Mouse (Mus musculus) kidney, embryonic 15.5 days (tissue): ENCODE results near the gene Usp36. TPM values are rescaled to one million over a fixed set of nuclear protein-coding genes. Genes with fewer than 3 reads are reported as not detected.
A peak's percentile ranks its signal among the peaks of the same experiment; 100 is the strongest.

ENCODE experiments used
- ATAC-seq: fragments of 200-750 bp; cut with Nextera tagmentation; replicated peaks from 2 replicates; pipeline ENCODE4 v1.8.0; 2017; ENCODE audit warnings: moderate TSS enrichment; ENCODE audit not compliant: low FRiP score
- H3K27ac ChIP-seq: fragments of 300-500 bp; sonication (generic); 2 replicates; pipeline ENCODE4 v1.5.1; 2015; ENCODE audit warnings: mild to moderate bottlenecking, inconsistent platforms
- H3K27me3 ChIP-seq: fragments of 300-500 bp; sonication (generic); 2 replicates; pipeline ENCODE4 v1.6.1; 2015; ENCODE audit warnings: inconsistent platforms
- H3K36me3 ChIP-seq: fragments of 300-500 bp; sonication (generic); 2 replicates; pipeline ENCODE4 v1.6.1; 2015; ENCODE audit warnings: inconsistent platforms
- H3K4me1 ChIP-seq: fragments of 300-500 bp; sonication (generic); 2 replicates; pipeline ENCODE4 v1.6.1; 2015; ENCODE audit warnings: inconsistent platforms
- H3K4me2 ChIP-seq: fragments of 300-500 bp; sonication (generic); 2 replicates; pipeline ENCODE4 v1.6.1; 2015; ENCODE audit warnings: moderate library complexity, mild to moderate bottlenecking, inconsistent platforms
- H3K4me3 ChIP-seq: fragments of 300-500 bp; sonication (generic); replicated peaks from 2 replicates; pipeline ENCODE4 v1.5.1; 2015; ENCODE audit warnings: mild to moderate bottlenecking, inconsistent platforms
- H3K9ac ChIP-seq: fragments of 300-500 bp; sonication (generic); 2 replicates; pipeline ENCODE4 v1.6.1; 2015; ENCODE audit warnings: mild to moderate bottlenecking, inconsistent platforms
- H3K9me3 ChIP-seq: fragments of 300-500 bp; sonication (generic); replicated peaks from 2 replicates; pipeline ENCODE4 v1.6.1; 2016; ENCODE audit warnings: inconsistent platforms
- WGBS: fragments of 180-500 bp; shearing (Covaris S2); methylation state at CpG from one replicate; pipeline ENCODE4 v1.1.7; 2015; ENCODE audit warnings: mixed read lengths; 5-methylcytosine and 5-hydroxymethylcytosine counted together
- polyA plus RNA-seq: library from polyadenylated mRNA; unstranded; fragments of >200 nt; fragmentation: Nextera tagmentation; extraction: Ambion mirVana; gene quantifications from 2 replicates; pipeline ENCODE4 v1.2.1, GENCODE M21; 2015

The Usp36 gene
- polyA plus RNA-seq, 1 experiment from 2014 or later, result 24.2 TPM

DNA sequence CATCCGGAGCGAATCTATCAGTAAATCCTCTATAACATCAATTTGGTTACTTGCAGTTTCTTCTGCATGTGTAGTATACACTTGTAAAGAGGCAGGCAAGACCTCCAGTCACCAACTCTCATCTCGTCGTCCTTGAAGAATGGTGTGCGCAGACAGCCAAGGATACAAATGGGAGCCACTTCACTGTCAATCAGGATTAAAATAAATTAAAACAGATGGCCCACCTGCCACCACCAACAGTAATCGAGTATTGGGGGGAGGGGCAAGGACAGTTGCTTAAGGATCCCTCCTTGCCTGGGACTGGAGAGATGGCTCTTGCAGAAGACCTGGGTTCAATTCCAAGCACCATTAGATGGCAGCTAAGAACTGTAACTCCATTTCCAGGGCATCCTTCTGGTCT, 2.6 kb upstream of the Usp36 start:
- no peak overlapping the region for H3K27ac ChIP-seq
- H3K9ac ChIP-seq, result no peak overlapping the region
- ATAC-seq, result no peak

GRCm38 (mm10) chr11:118289562-118289961, 482 bp downstream of the Usp36 start:
- Histone ChIP-seq H3K27ac (peak overlapping the region; percentile 80), H3K36me3 (peaks cover 33% of the 10 kb centered on the region), H3K9me3 (no peaks in the 10 kb centered on the region), H3K4me3 (peak overlapping the region; percentile 98), H3K27me3 (no peaks in the 10 kb centered on the region), H3K4me1 (peaks cover 24% of the 10 kb centered on the region), H3K4me2 (peak overlapping the region; percentile 90), H3K9ac (peak overlapping the region; percentile 90)
- no peak; the same call in none of the 2 replicates for ATAC-seq
- WGBS, result under 1% methylated on average over 22 of the region's 22 CpGs

More for the DNA sequence above, 2.6 kb upstream of the Usp36 start:
- Histone ChIP-seq H3K27me3 (no peaks in the 10 kb centered on the region), H3K9me3 (no peaks in the 10 kb centered on the region), H3K4me3 (no peak overlapping the region), H3K36me3 (peaks cover 2% of the 10 kb centered on the region), H3K4me2 (no peak overlapping the region), H3K4me1 (peaks cover 21% of the 10 kb centered on the region)
- WGBS, result 79% methylated on average over 6 of the region's 6 CpGs

- Histone ChIP-seq H3K4me3 (peak overlapping the region; percentile 98), H3K36me3 (peaks cover 38% of the 10 kb centered on the region), H3K4me2 (peak overlapping the region; percentile 90), H3K27me3 (no peaks in the 10 kb centered on the region), H3K9me3 (no peaks in the 10 kb centered on the region), H3K4me1 (peaks cover 24% of the 10 kb centered on the region), H3K27ac (peak overlapping the region; percentile 80), H3K9ac (peak overlapping the region; percentile 90)
- no peak for ATAC-seq
- 2% methylated on average over 16 of the region's 16 CpGs for WGBS
Measured at GRCm38 (mm10) chr11:118289037-118289511, 970 bp downstream of the Usp36 start.

DNA sequence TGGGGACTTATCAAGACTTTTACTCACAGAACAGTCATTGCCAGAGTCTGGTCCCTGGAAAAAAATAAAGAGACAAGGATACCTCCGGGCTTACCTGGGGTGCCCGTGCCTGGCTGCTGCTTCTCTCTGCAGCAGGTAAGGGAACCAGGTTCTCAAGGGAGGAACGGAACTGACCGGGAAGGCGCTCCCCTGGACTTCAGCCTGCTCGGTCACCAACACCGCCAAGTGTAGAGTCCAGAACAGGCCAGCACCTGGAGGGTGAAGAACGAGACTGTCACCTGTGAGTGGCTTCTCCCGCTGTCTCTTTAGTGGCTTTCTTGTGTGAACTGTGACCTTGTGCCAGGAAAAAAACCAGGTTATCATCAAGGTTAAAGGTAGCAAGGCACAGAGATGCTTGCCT, 2.5 kb downstream of the Usp36 start:
- Histone ChIP-seq H3K9ac (no peak overlapping the region), H3K36me3 (peaks cover 53% of the 10 kb centered on the region), H3K27me3 (no peaks in the 10 kb centered on the region), H3K9me3 (no peaks in the 10 kb centered on the region), H3K4me1 (peaks cover 24% of the 10 kb centered on the region), H3K27ac (no peak overlapping the region), H3K4me2 (no peak overlapping the region), H3K4me3 (no peak overlapping the region)
- WGBS, result 92% methylated on average over 9 of the region's 9 CpGs
- ATAC-seq, result no peak

- H3K9ac ChIP-seq, result no peak overlapping the region
Measured at GRCm38 (mm10) chr11:118286434-118286833, 3.6 kb downstream of the Usp36 start.

DNA sequence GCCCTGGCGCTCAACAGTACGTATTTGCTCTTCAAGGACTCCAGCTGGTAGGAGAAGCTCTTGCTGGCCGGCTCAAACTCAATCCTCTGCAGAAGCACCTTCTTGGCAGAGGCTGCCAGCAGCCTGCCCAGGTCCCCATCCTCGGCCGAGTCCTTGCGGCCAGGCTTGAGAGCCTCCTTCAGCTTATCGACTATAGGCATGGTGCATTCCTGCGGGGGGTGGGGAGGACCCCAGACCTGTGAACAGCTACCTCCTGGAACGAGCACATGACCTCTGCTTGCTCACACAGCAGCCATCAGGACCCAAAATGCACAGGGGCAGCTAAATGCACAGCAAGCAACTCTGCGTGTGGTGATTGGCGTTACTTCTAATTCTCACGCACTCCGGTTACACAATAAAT, 4.3 kb downstream of the Usp36 start:
- Histone ChIP-seq H3K9me3 (no peaks in the 10 kb centered on the region), H3K27me3 (no peaks in the 10 kb centered on the region), H3K4me3 (no peak overlapping the region), H3K27ac (no peak overlapping the region), H3K9ac (no peak overlapping the region), H3K36me3 (peaks cover 69% of the 10 kb centered on the region), H3K4me1 (peaks cover 21% of the 10 kb centered on the region), H3K4me2 (no peak overlapping the region)
- no peak for ATAC-seq
- WGBS, result 94% methylated on average over 13 of the region's 13 CpGs

More at GRCm38 (mm10) chr11:118286434-118286833, 3.6 kb downstream of the Usp36 start:
- Histone ChIP-seq H3K4me3 (no peak overlapping the region), H3K4me2 (no peak overlapping the region), H3K27ac (no peak overlapping the region), H3K9me3 (no peaks in the 10 kb centered on the region), H3K4me1 (peaks cover 24% of the 10 kb centered on the region), H3K36me3 (peaks cover 64% of the 10 kb centered on the region), H3K27me3 (no peaks in the 10 kb centered on the region)
- WGBS, result 93% methylated on average over 9 of the region's 9 CpGs
- ATAC-seq, result no peak

- 89% methylated on average over 3 of the region's 3 CpGs for WGBS
Measured at GRCm38 (mm10) chr11:118280218-118280617, 9.8 kb downstream of the Usp36 start.

GRCm38 (mm10) chr11:118276328-118276727, 13.7 kb downstream of the Usp36 start:
- 80% methylated on average over 7 of the region's 7 CpGs for WGBS
- no peak overlapping the region for H3K27ac ChIP-seq
- H3K27me3 ChIP-seq, result no peaks in the 10 kb centered on the region
- no peaks in the 10 kb centered on the region for H3K9me3 ChIP-seq
- H3K9ac ChIP-seq, result no peak overlapping the region
- peaks cover 99% of the 10 kb centered on the region for H3K36me3 ChIP-seq
- no peak overlapping the region for H3K4me2 ChIP-seq
- ATAC-seq, result no peak
- no peak overlapping the region for H3K4me3 ChIP-seq
- no peaks in the 10 kb centered on the region for H3K4me1 ChIP-seq

More at GRCm38 (mm10) chr11:118280218-118280617, 9.8 kb downstream of the Usp36 start:
- Histone ChIP-seq H3K27me3 (no peaks in the 10 kb centered on the region), H3K9me3 (no peaks in the 10 kb centered on the region), H3K4me3 (no peak overlapping the region), H3K9ac (no peak overlapping the region), H3K4me1 (no peaks in the 10 kb centered on the region), H3K36me3 (peaks cover 99% of the 10 kb centered on the region), H3K27ac (no peak overlapping the region), H3K4me2 (no peak overlapping the region)
- no peak for ATAC-seq

DNA sequence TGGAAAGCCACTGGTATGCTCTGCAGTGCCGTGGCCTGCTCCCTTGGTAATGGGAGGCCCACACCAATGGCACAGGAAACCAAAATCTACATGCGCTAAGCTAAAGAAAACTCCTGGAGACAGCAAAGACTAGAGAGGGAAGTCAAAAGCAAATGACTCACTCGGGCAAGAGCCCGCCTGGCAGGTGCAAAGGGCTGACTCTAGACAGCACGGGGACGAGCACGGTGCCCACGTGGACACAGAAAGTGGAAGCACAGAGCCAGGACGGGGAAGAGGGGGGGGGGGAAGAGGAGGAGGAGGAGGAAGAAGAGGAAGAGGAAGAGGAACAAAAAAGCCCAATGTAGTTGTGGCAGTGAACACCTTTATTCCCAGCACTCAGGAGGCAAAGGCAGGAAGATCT, 15.0 kb downstream of the Usp36 start:
- Histone ChIP-seq H3K9me3 (no peaks in the 10 kb centered on the region), H3K4me2 (no peak overlapping the region), H3K27me3 (no peaks in the 10 kb centered on the region), H3K36me3 (peaks cover 98% of the 10 kb centered on the region), H3K4me3 (no peak overlapping the region), H3K9ac (no peak overlapping the region), H3K27ac (no peak overlapping the region), H3K4me1 (no peaks in the 10 kb centered on the region)
- no peak for ATAC-seq
- WGBS, result 93% methylated on average over 9 of the region's 9 CpGs

GRCm38 (mm10) chr11:118269827-118270226, 20.2 kb downstream of the Usp36 start:
- H3K9ac ChIP-seq, result no peak overlapping the region
- ATAC-seq, result no peak
- H3K27me3 ChIP-seq, result no peaks in the 10 kb centered on the region
- no peaks in the 10 kb centered on the region for H3K4me1 ChIP-seq
- H3K36me3 ChIP-seq, result peaks cover 98% of the 10 kb centered on the region
- H3K4me3 ChIP-seq, result no peak overlapping the region
- no peak overlapping the region for H3K27ac ChIP-seq
- WGBS, result 90% methylated on average over 3 of the region's 3 CpGs
- H3K4me2 ChIP-seq, result no peak overlapping the region
- H3K9me3 ChIP-seq, result no peaks in the 10 kb centered on the region

- no peak for ATAC-seq
- H3K9me3 ChIP-seq, result no peaks in the 10 kb centered on the region
- WGBS, result 88% methylated on average over 7 of the region's 7 CpGs
Measured at GRCm38 (mm10) chr11:118266666-118267046, 23.4 kb downstream of the Usp36 start.

DNA sequence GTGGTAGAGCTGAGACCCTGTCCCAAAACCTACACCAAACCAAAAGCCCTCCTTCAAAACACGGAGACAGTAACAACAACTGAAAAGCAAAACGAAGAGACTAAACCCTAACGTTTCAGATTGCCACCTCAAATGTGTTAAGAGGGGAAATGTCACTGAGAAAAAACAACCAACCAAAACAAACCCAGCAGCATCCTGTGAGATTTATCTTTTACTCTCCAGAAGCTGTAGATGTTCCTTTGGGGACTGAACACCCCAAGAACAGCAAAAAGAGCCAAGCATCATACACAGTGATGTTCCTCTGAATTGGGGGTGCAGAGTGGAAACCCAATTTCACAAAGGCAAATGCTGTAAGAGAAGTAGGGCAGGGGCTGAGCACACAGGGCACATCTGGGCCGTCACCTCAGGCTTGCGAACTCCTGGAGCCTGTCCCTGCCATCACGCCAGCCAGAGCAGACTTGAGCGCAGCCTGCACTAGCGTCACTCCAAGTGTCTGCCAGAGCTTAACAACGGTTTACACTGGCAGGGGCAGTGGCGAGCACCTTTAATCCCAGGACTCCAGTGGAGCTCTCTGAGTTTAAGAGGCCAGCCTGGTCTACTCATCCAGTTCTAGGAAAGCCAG, 23.9 kb downstream of the Usp36 start:
- no peak for ATAC-seq
- Histone ChIP-seq H3K36me3 (peaks cover 98% of the 10 kb centered on the region), H3K9ac (no peak overlapping the region), H3K4me3 (no peak overlapping the region), H3K27ac (no peak overlapping the region), H3K27me3 (no peaks in the 10 kb centered on the region), H3K4me1 (no peaks in the 10 kb centered on the region), H3K9me3 (no peaks in the 10 kb centered on the region), H3K4me2 (no peak overlapping the region)
- WGBS, result 82% methylated on average over 10 of the region's 10 CpGs

More at GRCm38 (mm10) chr11:118266666-118267046, 23.4 kb downstream of the Usp36 start:
- peaks cover 98% of the 10 kb centered on the region for H3K36me3 ChIP-seq
- no peak overlapping the region for H3K4me2 ChIP-seq
- H3K27me3 ChIP-seq, result no peaks in the 10 kb centered on the region
- H3K9ac ChIP-seq, result no peak overlapping the region
- no peak overlapping the region for H3K27ac ChIP-seq
- no peaks in the 10 kb centered on the region for H3K4me1 ChIP-seq
- H3K4me3 ChIP-seq, result no peak overlapping the region

DNA sequence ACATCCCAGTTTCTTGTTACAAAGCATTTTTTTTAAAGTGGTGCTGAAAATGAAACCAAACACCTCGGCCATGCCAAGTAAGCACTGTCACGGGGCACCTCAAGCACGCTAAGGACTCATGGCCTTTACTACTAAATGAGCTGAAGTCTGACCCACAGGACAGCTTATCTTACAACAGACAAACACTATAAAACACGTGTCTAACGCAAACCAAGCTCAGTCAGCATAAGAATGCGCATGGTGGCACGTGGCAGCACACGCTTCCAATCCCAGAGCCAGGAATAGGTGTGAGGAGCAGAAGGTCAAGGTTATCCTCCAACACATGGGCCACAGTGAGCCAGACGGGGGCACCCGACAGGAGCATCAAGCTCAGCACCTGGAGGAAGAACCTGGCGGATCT, 24.4 kb downstream of the Usp36 start:
- no peaks in the 10 kb centered on the region for H3K9me3 ChIP-seq
- no peak overlapping the region for H3K4me3 ChIP-seq
- no peak overlapping the region for H3K27ac ChIP-seq
- WGBS, result 74% methylated on average over 11 of the region's 11 CpGs
- H3K27me3 ChIP-seq, result no peaks in the 10 kb centered on the region
- H3K9ac ChIP-seq, result no peak overlapping the region
- H3K4me1 ChIP-seq, result no peaks in the 10 kb centered on the region
- peaks cover 99% of the 10 kb centered on the region for H3K36me3 ChIP-seq
- no peak overlapping the region for H3K4me2 ChIP-seq
- ATAC-seq, result no peak
